Mouse (Mus musculus): ENCODE results near the gene Pcsk5. TPM values are rescaled to one million over a fixed set of nuclear protein-coding genes. Genes with fewer than 3 reads are reported as not detected.

The Pcsk5 gene
- polyA plus RNA-seq, 1 experiment: 5.0 TPM

- H3K4me3 ChIP-seq (ENCODE audit: insufficient read depth, low read length): no peak overlapping the region
- H3K27ac ChIP-seq (ENCODE audit: insufficient read depth, low read length): no peak overlapping the region
Observed at GRCm38 (mm10) chr19:17400571-17400970, 436.9 kb downstream of the Pcsk5 start.

GRCm38 (mm10) chr19:17399965-17400364 is 437.5 kb downstream of the Pcsk5 start:
- no peak overlapping the region for H3K27ac ChIP-seq (ENCODE audit: insufficient read depth, low read length)

More at GRCm38 (mm10) chr19:17400571-17400970, 436.9 kb downstream of the Pcsk5 start:
- no peaks in the 10 kb centered on the region; the same call in 1 of the 2 replicates for H3K4me1 ChIP-seq (ENCODE audit: control insufficient read depth, insufficient read depth, low read length)
- no peak for TF ChIP-seq POLR2A (IDR thresholded peaks at IDR 0.05; ENCODE audit: extremely low read depth, insufficient read depth, low read length)
- TF ChIP-seq CTCF (IDR thresholded peaks at IDR 0.05; ENCODE audit: extremely low read depth, insufficient read depth, low read length): no peak

DNA sequence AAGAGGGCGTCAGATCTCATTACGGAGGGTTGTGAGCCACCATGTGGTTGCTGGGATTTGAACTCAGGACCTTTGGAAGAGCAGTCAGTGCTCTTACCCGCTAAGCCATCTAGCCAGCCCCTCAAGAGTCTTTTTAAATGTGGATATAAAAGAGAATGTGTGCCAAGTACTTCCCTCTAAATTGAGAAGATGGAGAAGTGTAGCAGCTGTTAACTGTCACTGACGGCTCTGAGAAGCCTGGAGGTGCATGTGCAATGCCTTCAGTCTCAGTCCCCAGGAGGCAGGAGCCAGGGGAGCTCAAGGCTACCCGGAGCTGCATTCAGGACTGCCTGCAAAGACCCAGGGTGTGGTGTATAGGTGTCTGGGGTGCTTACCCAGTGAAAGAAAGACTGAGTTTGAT is 439.5 kb downstream of the Pcsk5 start:
- no peak overlapping the region for H3K4me3 ChIP-seq (ENCODE audit: insufficient read depth, low read length)
- TF ChIP-seq POLR2A (IDR thresholded peaks at IDR 0.05; ENCODE audit: extremely low read depth, insufficient read depth, low read length) (no peak), CTCF (IDR thresholded peaks at IDR 0.05; ENCODE audit: extremely low read depth, insufficient read depth, low read length) (no peak)
- H3K4me1 ChIP-seq (ENCODE audit: control insufficient read depth, insufficient read depth, low read length): peaks cover 2% of the 10 kb centered on the region; the same call in 1 of the 2 replicates
- no peak overlapping the region for H3K27ac ChIP-seq (ENCODE audit: insufficient read depth, low read length)

More at GRCm38 (mm10) chr19:17399965-17400364, 437.5 kb downstream of the Pcsk5 start:
- Histone ChIP-seq H3K4me1 (ENCODE audit: control insufficient read depth, insufficient read depth, low read length) (peaks cover 2% of the 10 kb centered on the region; the same call in 1 of the 2 replicates), H3K4me3 (ENCODE audit: insufficient read depth, low read length) (no peak overlapping the region)
- TF ChIP-seq CTCF (IDR thresholded peaks at IDR 0.05; ENCODE audit: extremely low read depth, insufficient read depth, low read length): no peak
- TF ChIP-seq POLR2A (IDR thresholded peaks at IDR 0.05; ENCODE audit: extremely low read depth, insufficient read depth, low read length): no peak

GRCm38 (mm10) chr19:17396802-17397201 is 440.6 kb downstream of the Pcsk5 start:
- no peak overlapping the region for H3K27ac ChIP-seq (ENCODE audit: insufficient read depth, low read length)
- H3K4me1 ChIP-seq (ENCODE audit: control insufficient read depth, insufficient read depth, low read length): peaks cover 2% of the 10 kb centered on the region; the same call in 1 of the 2 replicates
- H3K4me3 ChIP-seq (ENCODE audit: insufficient read depth, low read length): no peak overlapping the region
- TF ChIP-seq CTCF (IDR thresholded peaks at IDR 0.05; ENCODE audit: extremely low read depth, insufficient read depth, low read length) (no peak), POLR2A (IDR thresholded peaks at IDR 0.05; ENCODE audit: extremely low read depth, insufficient read depth, low read length) (no peak)

GRCm38 (mm10) chr19:17393841-17394591 is 443.4 kb downstream of the Pcsk5 start, which contains the start of gene Rfk:
Rfk (plus strand) TSS chr19:17394043.
- peak within 1 kb of the TSS; percentile 88 for H3K4me3 ChIP-seq (ENCODE audit: insufficient read depth, low read length)
- peak within 1 kb of the TSS; percentile 61; the same call in 1 of the 2 replicates for H3K27ac ChIP-seq (ENCODE audit: insufficient read depth, low read length)
- peaks cover 2% of the 10 kb centered on the region; the same call in 1 of the 2 replicates for H3K4me1 ChIP-seq (ENCODE audit: control insufficient read depth, insufficient read depth, low read length)
- TF ChIP-seq POLR2A (IDR thresholded peaks at IDR 0.05; ENCODE audit: extremely low read depth, insufficient read depth, low read length) (peak; percentile 75), CTCF (IDR thresholded peaks at IDR 0.05; ENCODE audit: extremely low read depth, insufficient read depth, low read length) (no peak)

- no peak for TF ChIP-seq CTCF (IDR thresholded peaks at IDR 0.05; ENCODE audit: extremely low read depth, insufficient read depth, low read length)
- TF ChIP-seq POLR2A (IDR thresholded peaks at IDR 0.05; ENCODE audit: extremely low read depth, insufficient read depth, low read length): no peak
- H3K27ac ChIP-seq (ENCODE audit: insufficient read depth, low read length): no peak overlapping the region
- H3K4me3 ChIP-seq (ENCODE audit: insufficient read depth, low read length): no peak overlapping the region
- H3K4me1 ChIP-seq (ENCODE audit: control insufficient read depth, insufficient read depth, low read length): peaks cover 2% of the 10 kb centered on the region; the same call in 1 of the 2 replicates
Observed at GRCm38 (mm10) chr19:17392866-17393265, 444.6 kb downstream of the Pcsk5 start.

DNA sequence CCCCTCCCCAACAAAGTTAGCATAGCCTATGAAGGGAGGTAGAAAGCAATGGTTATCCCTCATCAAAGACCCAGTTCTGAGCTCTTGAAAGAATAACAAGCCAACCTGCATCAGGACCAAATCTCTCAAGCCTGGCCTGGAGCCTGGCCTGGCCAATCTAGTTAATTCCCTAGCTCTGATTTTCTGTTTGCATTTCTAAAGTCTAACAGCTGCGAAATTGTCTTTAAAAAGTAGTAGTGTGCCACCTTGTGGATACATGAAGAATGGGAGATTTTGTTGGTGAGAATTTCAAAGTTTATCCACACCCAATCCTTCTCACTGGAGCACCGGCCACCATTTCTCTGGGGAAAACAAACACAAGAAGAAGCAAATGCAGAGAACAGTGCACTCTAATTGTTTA is 449.0 kb downstream of the Pcsk5 start:
- no peaks in the 10 kb centered on the region for H3K4me1 ChIP-seq (ENCODE audit: control insufficient read depth, insufficient read depth, low read length)
- no peak overlapping the region for H3K4me3 ChIP-seq (ENCODE audit: insufficient read depth, low read length)
- peak; percentile 29; the same call in 1 of the 2 replicates for TF ChIP-seq CTCF (IDR thresholded peaks at IDR 0.05; ENCODE audit: extremely low read depth, insufficient read depth, low read length)
- TF ChIP-seq POLR2A (IDR thresholded peaks at IDR 0.05; ENCODE audit: extremely low read depth, insufficient read depth, low read length): no peak
- H3K27ac ChIP-seq (ENCODE audit: insufficient read depth, low read length): no peak overlapping the region

GRCm38 (mm10) chr19:17386424-17386823 is 451.0 kb downstream of the Pcsk5 start:
- H3K27ac ChIP-seq (ENCODE audit: insufficient read depth, low read length): no peak overlapping the region
- TF ChIP-seq POLR2A (IDR thresholded peaks at IDR 0.05; ENCODE audit: extremely low read depth, insufficient read depth, low read length) (no peak), CTCF (IDR thresholded peaks at IDR 0.05; ENCODE audit: extremely low read depth, insufficient read depth, low read length) (no peak)
- H3K4me3 ChIP-seq (ENCODE audit: insufficient read depth, low read length): no peak overlapping the region

DNA sequence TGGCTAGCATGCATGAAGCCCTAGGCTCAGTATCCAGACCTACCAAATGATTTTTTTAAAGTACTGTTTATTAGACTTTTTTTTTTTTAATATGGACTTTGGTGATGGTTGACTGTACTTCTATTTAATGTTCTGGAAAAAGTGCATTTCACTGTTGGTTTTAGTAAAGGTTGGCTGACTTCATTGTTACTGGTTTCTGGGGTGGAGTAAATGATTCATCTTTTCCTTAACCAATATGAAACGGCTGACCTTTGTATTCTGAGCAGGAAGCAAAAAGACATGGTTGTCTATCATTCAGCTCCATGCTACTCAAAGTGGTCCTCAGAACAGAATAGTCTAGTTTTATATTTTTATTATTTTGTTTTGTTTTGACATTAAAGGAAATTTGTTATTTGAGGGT is 452.0 kb downstream of the Pcsk5 start:
- H3K4me3 ChIP-seq (ENCODE audit: insufficient read depth, low read length): no peak overlapping the region
- no peak overlapping the region for H3K27ac ChIP-seq (ENCODE audit: insufficient read depth, low read length)
- no peak for TF ChIP-seq POLR2A (IDR thresholded peaks at IDR 0.05; ENCODE audit: extremely low read depth, insufficient read depth, low read length)
- H3K4me1 ChIP-seq (ENCODE audit: control insufficient read depth, insufficient read depth, low read length): peaks cover 2% of the 10 kb centered on the region; the same call in 1 of the 2 replicates

More at GRCm38 (mm10) chr19:17386424-17386823, 451.0 kb downstream of the Pcsk5 start:
- peaks cover 2% of the 10 kb centered on the region; the same call in 1 of the 2 replicates for H3K4me1 ChIP-seq (ENCODE audit: control insufficient read depth, insufficient read depth, low read length)

- H3K4me1 ChIP-seq (ENCODE audit: control insufficient read depth, insufficient read depth, low read length): peaks cover 2% of the 10 kb centered on the region; the same call in 1 of the 2 replicates
- H3K4me3 ChIP-seq (ENCODE audit: insufficient read depth, low read length): no peak overlapping the region
- TF ChIP-seq CTCF (IDR thresholded peaks at IDR 0.05; ENCODE audit: extremely low read depth, insufficient read depth, low read length): no peak
- TF ChIP-seq POLR2A (IDR thresholded peaks at IDR 0.05; ENCODE audit: extremely low read depth, insufficient read depth, low read length): no peak
- H3K27ac ChIP-seq (ENCODE audit: insufficient read depth, low read length): no peak overlapping the region
Observed at GRCm38 (mm10) chr19:17385022-17385421, 452.4 kb downstream of the Pcsk5 start.

Data from cortical plate, adult 2 months (tissue).